Mouse (Mus musculus): ENCODE measurements around the gene Sparcl1. TPM values are rescaled to one million over a fixed set of nuclear protein-coding genes. Genes with fewer than 3 reads are reported as not detected.

The Sparcl1 gene
- polyA plus RNA-seq, 2 experiments from 2014 or later, result not detected

Other genes starting within 250 kb of the Sparcl1 start
- under 1 TPM; 0.44 to 0.88 TPM for gene Klhl8, start 202.5 kb downstream of the Sparcl1 start, polyA plus RNA-seq (2017; shearing (Covaris generic))
- gene Hsd17b13, start 136.3 kb downstream of the Sparcl1 start, polyA plus RNA-seq (2017; shearing (Covaris generic)), result not detected
- gene Hsd17b11, start 91.8 kb downstream of the Sparcl1 start, polyA plus RNA-seq (2017; shearing (Covaris generic)), result 1 to 10 TPM; 2.9 to 3.9 TPM
- gene Nudt9, start 67.4 kb downstream of the Sparcl1 start, polyA plus RNA-seq (2017; shearing (Covaris generic)), result 10 to 100 TPM; 13.6 to 20.8 TPM
- not detected for gene Gm17660, start 36.1 kb downstream of the Sparcl1 start, polyA plus RNA-seq (2017; shearing (Covaris generic))
- gene Dspp, start 57.0 kb upstream of the Sparcl1 start, polyA plus RNA-seq (2017; shearing (Covaris generic)), result not detected
- gene Dmp1, start 88.9 kb upstream of the Sparcl1 start, polyA plus RNA-seq (2017; shearing (Covaris generic)), result not detected
- not detected for gene Ibsp, start 185.4 kb upstream of the Sparcl1 start, polyA plus RNA-seq (2017; shearing (Covaris generic))
- gene Mepe, start 211.6 kb upstream of the Sparcl1 start, polyA plus RNA-seq (2017; shearing (Covaris generic)), result not detected

Data from activated CD4-positive, CD25-positive, alpha-beta regulatory T cell, adult 4 months (primary cell).